Mouse (Mus musculus) megakaryocyte, embryonic 14.5 days (primary cell): ENCODE results near the gene Plekha8.

Experiments used
- FLI1 ChIP-seq: IDR thresholded peaks from 2 replicates; pipeline ENCODE4 v1.6.1; 2012; ENCODE audit warnings: low read length, inconsistent platforms, mixed read lengths
- GATA1 ChIP-seq: IDR thresholded peaks from 3 replicates; pipeline ENCODE4 v1.6.1; 2012; ENCODE audit warnings: mixed read lengths, low read length, inconsistent platforms, borderline replicate concordance

- TF ChIP-seq GATA1 (no peak), FLI1 (no peak)
These were observed 7.2 kb upstream of the Plekha8 start for GRCm38 (mm10) chr6:54587683-54588082.
